Mouse (Mus musculus) forebrain, embryonic 14.5 days (tissue): ENCODE results near the gene Gm11213. TPM values are rescaled to one million over a fixed set of nuclear protein-coding genes. Genes with fewer than 3 reads are reported as not detected.

Experiments used
- polyA plus RNA-seq: library from polyadenylated mRNA; unstranded; fragments of >200 nt; fragmentation: Nextera tagmentation; extraction: Ambion mirVana; gene quantifications from 2 replicates; pipeline ENCODE4 v1.2.1, GENCODE M21; 2014

The Gm11213 gene
- polyA plus RNA-seq, 1 experiment from 2014 or later: not detected

Other genes with a start within 250 kb of the Gm11213 start
- not detected in 2 replicates for gene Orm3, start 249.1 kb downstream of the Gm11213 start, polyA plus RNA-seq
- not detected in 2 replicates for gene Orm2, start 242.8 kb downstream of the Gm11213 start, polyA plus RNA-seq
- 5.7 and 8.5 TPM in 2 replicates for gene Akna, start 201.9 kb downstream of the Gm11213 start, polyA plus RNA-seq
- gene Whrn, start 109.3 kb downstream of the Gm11213 start, polyA plus RNA-seq: 4.1 and 5.0 TPM in 2 replicates
- 526 and 544 TPM in 2 replicates for gene Atp6v1g1, start 60.5 kb downstream of the Gm11213 start, polyA plus RNA-seq
- 4.9 and 5.4 TPM in 2 replicates for gene Tmem268, start 46.5 kb downstream of the Gm11213 start, polyA plus RNA-seq
- gene Tex48, start 17.2 kb upstream of the Gm11213 start, polyA plus RNA-seq: not detected in 2 replicates
- gene Gm11214, start 58.1 kb upstream of the Gm11213 start, polyA plus RNA-seq: not detected in 2 replicates
- not detected in 2 replicates for gene Tnfsf15, start 139.9 kb upstream of the Gm11213 start, polyA plus RNA-seq